Mouse (Mus musculus) spleen, adult 2 months (tissue): ENCODE data around the gene Kcnt1. TPM values are rescaled to one million over a fixed set of nuclear protein-coding genes. Genes with fewer than 3 reads are reported as not detected.
A peak's percentile ranks its signal among the peaks of the same experiment; 100 is the strongest.
"Not testable (repeated sequence)": the region's sequence is repeated elsewhere in the genome, so short reads cannot be mapped to it uniquely, and the experiment has no call there.

Experiments
- DNase-seq, 2 experiments: peaks; one replicate each; pipeline versions ENCODE4 v3.0.0 to v3.0.0-alpha.2; 2012 to 2021; ENCODE audit warnings: low spot score in 2 of 2, low read depth in 1 of 2
- H3K27ac ChIP-seq: fragments of 200-500 bp; 2 replicates; pipeline ENCODE4 v1.5.1; 2012; ENCODE audit warnings: low read length, inconsistent platforms; ENCODE audit not compliant: insufficient read depth
- H3K27me3 ChIP-seq: fragments of 200-500 bp; 2 replicates; pipeline ENCODE4 v1.6.1; 2012; ENCODE audit warnings: mild to moderate bottlenecking, moderate library complexity, low read length, inconsistent platforms; ENCODE audit not compliant: control insufficient read depth, insufficient read depth
- H3K36me3 ChIP-seq: fragments of 200-500 bp; 2 replicates; pipeline ENCODE4 v1.6.1; 2012; ENCODE audit warnings: mild to moderate bottlenecking, low read length, inconsistent platforms; ENCODE audit not compliant: control insufficient read depth, insufficient read depth
- H3K4me1 ChIP-seq: fragments of 200-500 bp; 2 replicates; pipeline ENCODE4 v1.6.1; 2011; ENCODE audit warnings: inconsistent platforms; ENCODE audit not compliant: control insufficient read depth, insufficient read depth, insufficient read length
- H3K4me3 ChIP-seq: fragments of 200-500 bp; 2 replicates; pipeline ENCODE4 v1.5.1; 2011; ENCODE audit warnings: mild to moderate bottlenecking, inconsistent platforms; ENCODE audit not compliant: insufficient read depth, insufficient read length; ENCODE audit errors: extremely low read depth
- CTCF ChIP-seq: fragments of 200-500 bp; IDR thresholded peaks from 2 replicates; pipeline ENCODE4 v1.5.1; 2011; ENCODE audit warnings: mild to moderate bottlenecking, inconsistent platforms; ENCODE audit not compliant: insufficient read depth, insufficient read length, insufficient replicate concordance; ENCODE audit errors: extremely low read depth
- POLR2A ChIP-seq: fragments of 200-500 bp; IDR thresholded peaks from 2 replicates; pipeline ENCODE4 v1.6.1; 2011; ENCODE audit warnings: low read depth, low read length, inconsistent platforms
- WGBS: fragments of 180-500 bp; shearing (Covaris S2); methylation state at CpG from one replicate; pipeline ENCODE4 v1.1.7; 2018; 5-methylcytosine and 5-hydroxymethylcytosine counted together
- polyA plus RNA-seq: library from polyadenylated mRNA; depleted of rRNA; stranded (reverse); fragments of >200 nt; gene quantifications from 2 replicates; pipeline ENCODE4 v1.2.3, GENCODE M21; 2012; rRNA removed

Kcnt1 gene
- polyA plus RNA-seq, result 0.16 and 0.40 TPM in 2 replicates

DNA sequence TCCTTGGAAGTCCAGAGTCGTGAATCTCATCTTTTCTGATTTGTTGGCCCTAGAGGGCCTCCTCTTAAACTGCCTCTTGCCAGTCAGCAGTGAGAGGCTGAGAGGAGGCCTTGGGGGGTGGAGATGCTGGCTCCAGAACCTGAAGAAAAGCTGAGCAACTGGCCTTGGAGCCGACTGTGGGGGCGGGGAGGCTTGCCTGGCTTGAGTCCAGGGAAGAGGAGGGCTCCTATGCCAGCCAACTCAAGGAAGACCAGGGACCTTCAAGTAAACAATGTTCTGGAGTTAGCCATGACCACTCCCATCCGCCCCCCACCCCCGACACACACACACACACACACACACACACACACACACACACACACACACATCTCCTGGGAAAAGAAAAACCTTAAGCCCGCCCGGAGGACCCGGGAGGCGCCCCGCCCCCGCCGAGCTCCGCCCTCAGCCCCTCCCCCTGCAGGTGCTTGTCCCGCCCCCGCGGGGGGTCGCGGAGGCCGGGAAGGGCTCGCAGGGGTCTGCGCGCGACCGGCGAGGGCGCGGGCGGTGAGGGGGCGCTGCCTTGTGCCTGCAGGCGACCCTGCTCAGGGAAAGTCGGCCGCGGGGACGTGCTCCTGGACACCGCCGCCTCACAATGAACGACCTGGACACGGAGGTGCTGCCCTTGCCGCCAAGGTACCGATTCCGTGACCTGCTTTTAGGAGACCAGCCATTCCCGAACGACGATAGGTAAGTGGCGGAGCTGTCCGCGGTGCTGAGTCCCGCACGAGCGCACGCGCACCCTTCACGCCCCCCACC is at the start of gene Kcnt1:
Gene Kcnt1 (plus strand): TSS at position 398 of the 795 bp plus-strand sequence.
- peaks cover 3% of the 10 kb centered on the region; the same call in 1 of the 2 replicates for H3K4me1 ChIP-seq
- H3K27me3 ChIP-seq, result peaks cover 10% of the 10 kb centered on the region; the same call in 1 of the 2 replicates
- H3K36me3 ChIP-seq, result no peaks in the 10 kb centered on the region
- no peak for TF ChIP-seq POLR2A
- TF ChIP-seq CTCF, result no peak
- H3K27ac ChIP-seq, result no peak within 1 kb of the TSS
- no peak within 1 kb of the TSS for H3K4me3 ChIP-seq
- DNase-seq, result no peak
- 3% methylated on average over 52 of the region's 53 CpGs for WGBS

GRCm38 (mm10) chr2:25815748-25816147 is 47.8 kb upstream of the Kcnt1 start, which contains the start of gene Glt6d1:
Gene Glt6d1 (minus strand): TSS chr2:25815848.
- not testable (repeated sequence) for H3K4me1 ChIP-seq, H3K4me3 ChIP-seq, H3K36me3 ChIP-seq, DNase-seq, H3K27ac ChIP-seq, H3K27me3 ChIP-seq
- 58% methylated on average over 1 of the region's 1 CpGs for WGBS

- Histone ChIP-seq H3K27me3 (no peaks in the 10 kb centered on the region), H3K36me3 (no peaks in the 10 kb centered on the region), H3K4me1 (no peaks in the 10 kb centered on the region), H3K27ac (no peak within 1 kb of the TSS), H3K4me3 (no peak within 1 kb of the TSS)
- WGBS, result 45% methylated on average over 1 of the region's 1 CpGs
- no peak for DNase-seq
- no peak for TF ChIP-seq CTCF
- no peak for TF ChIP-seq POLR2A
Observed at GRCm38 (mm10) chr2:25822806-25823205, 40.7 kb upstream of the Kcnt1 start, which contains the start of gene Lcn9. Gene Lcn9 (plus strand): TSS chr2:25823153.

DNA sequence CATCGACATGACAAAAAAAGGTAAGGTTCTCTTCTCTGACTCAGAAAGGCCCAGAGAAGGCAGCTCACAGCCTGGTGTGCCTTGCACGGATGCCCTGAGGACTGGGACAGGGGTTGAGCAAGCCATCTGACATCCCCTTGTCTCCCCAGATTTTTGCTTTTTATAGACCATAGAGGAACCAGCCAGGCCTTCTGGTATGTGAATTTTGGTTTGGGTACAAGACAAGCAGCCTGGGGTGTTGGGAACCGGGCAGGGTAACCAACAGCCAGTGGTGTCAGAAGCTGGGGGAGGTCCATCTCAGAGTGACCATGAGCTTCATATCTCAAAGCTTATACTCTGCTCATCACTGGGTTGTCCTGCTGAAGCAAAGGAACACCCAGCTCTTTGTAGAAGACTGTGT is 38.8 kb upstream of the Kcnt1 start:
- WGBS, result 86% methylated on average over 3 of the region's 3 CpGs
- no peak overlapping the region for H3K4me3 ChIP-seq
- H3K4me1 ChIP-seq, result no peaks in the 10 kb centered on the region
- no peak for DNase-seq
- no peaks in the 10 kb centered on the region for H3K27me3 ChIP-seq
- H3K36me3 ChIP-seq, result no peaks in the 10 kb centered on the region
- H3K27ac ChIP-seq, result no peak overlapping the region
- no peak for TF ChIP-seq CTCF
- TF ChIP-seq POLR2A, result no peak

GRCm38 (mm10) chr2:25828344-25828947 is 35.1 kb upstream of the Kcnt1 start:
- Histone ChIP-seq H3K36me3 (no peaks in the 10 kb centered on the region), H3K27ac (no peak overlapping the region), H3K4me1 (no peaks in the 10 kb centered on the region), H3K4me3 (no peak overlapping the region), H3K27me3 (no peaks in the 10 kb centered on the region)
- TF ChIP-seq CTCF, result no peak
- TF ChIP-seq POLR2A, result no peak
- DNase-seq, result peak in 1 of 2 experiments; percentile 14
- WGBS, result 45% methylated on average over 8 of the region's 8 CpGs

DNA sequence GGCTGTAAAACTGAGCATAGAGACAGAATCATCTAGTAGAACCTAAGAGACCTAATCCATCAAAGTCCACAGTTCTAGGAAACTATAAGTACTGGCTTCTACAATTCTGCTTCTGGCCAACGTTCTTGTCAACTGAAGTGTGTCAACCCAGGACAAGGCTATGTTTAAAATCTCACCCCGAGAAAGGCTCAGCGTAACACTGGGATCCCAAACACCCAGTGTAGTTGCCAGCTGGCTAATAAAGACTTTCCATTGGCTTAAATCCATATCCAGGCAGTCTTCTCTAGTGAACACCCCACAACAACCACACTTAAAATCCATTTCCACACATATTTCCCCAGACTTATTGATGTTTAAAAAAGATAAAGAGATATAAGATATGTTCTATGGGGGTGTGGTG is 32.7 kb upstream of the Kcnt1 start:
- H3K36me3 ChIP-seq, result no peaks in the 10 kb centered on the region
- no peaks in the 10 kb centered on the region for H3K4me1 ChIP-seq
- H3K4me3 ChIP-seq, result no peak overlapping the region
- no peak for DNase-seq
- H3K27ac ChIP-seq, result no peak overlapping the region
- 89% methylated on average over 3 of the region's 3 CpGs for WGBS
- TF ChIP-seq CTCF, result no peak
- TF ChIP-seq POLR2A, result no peak
- no peaks in the 10 kb centered on the region for H3K27me3 ChIP-seq

DNA sequence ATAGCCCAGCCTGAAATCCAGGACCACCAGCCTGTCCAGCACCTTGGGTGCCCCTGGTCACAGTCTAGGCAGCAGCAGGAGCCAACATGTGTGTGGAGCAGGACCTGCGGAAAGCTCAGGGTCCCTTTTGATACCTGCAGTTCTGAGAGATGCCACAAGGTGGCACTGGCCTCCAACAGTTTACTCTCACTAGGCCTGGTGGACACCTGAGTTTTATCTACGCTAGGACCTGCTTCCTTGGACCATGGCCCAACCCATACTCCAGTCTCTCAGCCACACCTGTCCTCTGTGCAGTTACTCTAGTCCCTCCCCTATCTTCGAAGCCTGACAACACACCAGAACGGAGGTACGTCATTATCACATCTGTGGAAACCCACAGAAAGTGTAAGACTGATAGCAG is 27.2 kb upstream of the Kcnt1 start:
- TF ChIP-seq CTCF (peak; percentile 74; the same call in 1 of the 2 replicates), POLR2A (no peak)
- 46% methylated on average over 5 of the region's 5 CpGs for WGBS
- DNase-seq, result peak in 1 of 2 experiments; percentile 49
- no peak overlapping the region for H3K27ac ChIP-seq
- no peaks in the 10 kb centered on the region for H3K36me3 ChIP-seq
- no peak overlapping the region for H3K4me3 ChIP-seq
- H3K27me3 ChIP-seq, result no peaks in the 10 kb centered on the region
- no peaks in the 10 kb centered on the region for H3K4me1 ChIP-seq
